Mouse (Mus musculus) MEL (cell line): Measurements from ENCODE around the gene Rab8a.

Source experiments
- CHD2 ChIP-seq: IDR thresholded peaks from 2 replicates; pipeline ENCODE4 v1.6.1; 2011; ENCODE audit warnings: low read length, improper control_type of control experiment
- CTCF ChIP-seq, 3 experiments: IDR thresholded peaks in 2 of 3; conservative IDR thresholded peaks in 1 of 3; 2 replicates each; pipeline ENCODE4 v1.5.1; 2011 to 2012; ENCODE audit warnings: low read length in 3 of 3, low read depth in 2 of 3, mild to moderate bottlenecking in 2 of 3, improper control_type of control experiment in 1 of 3, inconsistent platforms in 1 of 3, mixed read lengths in 1 of 3, moderate library complexity in 1 of 3; ENCODE audit not compliant: control insufficient read depth in 1 of 3, insufficient read depth in 1 of 3, poor library complexity in 1 of 3, severe bottlenecking in 1 of 3
- EP300 ChIP-seq, 2 experiments: IDR thresholded peaks; 2 replicates each; pipeline ENCODE4 v1.6.1; 2011; ENCODE audit warnings: improper control_type of control experiment in 2 of 2, low read length in 2 of 2, low read depth in 1 of 2, mild to moderate bottlenecking in 1 of 2
- ETS1 ChIP-seq: IDR thresholded peaks from 2 replicates; pipeline ENCODE4 v1.6.1; 2012; ENCODE audit warnings: low read depth, mild to moderate bottlenecking, inconsistent platforms, low read length, improper control_type of control experiment, moderate library complexity
- GATA1 ChIP-seq: IDR thresholded peaks from 2 replicates; pipeline ENCODE4 v1.6.1; 2011; ENCODE audit warnings: low read depth, low read length, improper control_type of control experiment
- MYB ChIP-seq: IDR thresholded peaks from 2 replicates; pipeline ENCODE4 v1.6.1; 2011; ENCODE audit warnings: mild to moderate bottlenecking, low read depth, low read length, improper control_type of control experiment
- POLR2A ChIP-seq, 2 experiments: IDR thresholded peaks; 2 replicates each; pipeline ENCODE4 v1.6.1; 2011 to 2012; ENCODE audit warnings: low read length in 2 of 2, mild to moderate bottlenecking in 2 of 2, control low read depth in 1 of 2, improper control_type of control experiment in 1 of 2, low read depth in 1 of 2, moderate library complexity in 1 of 2; ENCODE audit not compliant: control insufficient read depth in 1 of 2, insufficient read depth in 1 of 2, poor library complexity in 1 of 2
- SIN3A ChIP-seq: IDR thresholded peaks from 2 replicates; pipeline ENCODE4 v1.6.1; 2012; ENCODE audit warnings: low read length, improper control_type of control experiment, inconsistent platforms
- UBTF ChIP-seq: IDR thresholded peaks from 2 replicates; pipeline ENCODE4 v1.6.1; 2012; ENCODE audit warnings: low read depth, mild to moderate bottlenecking, inconsistent platforms, low read length, improper control_type of control experiment, moderate library complexity, borderline replicate concordance; ENCODE audit not compliant: insufficient read depth
- USF1 ChIP-seq: IDR thresholded peaks from 2 replicates; pipeline ENCODE4 v1.6.1; 2014; ENCODE audit warnings: low read depth, mild to moderate bottlenecking, inconsistent platforms, low read length, improper control_type of control experiment, moderate library complexity
- ZNF384 ChIP-seq: IDR thresholded peaks from 2 replicates; pipeline ENCODE4 v1.6.1; 2012; ENCODE audit warnings: low read depth, mild to moderate bottlenecking, inconsistent platforms, low read length, improper control_type of control experiment

DNA sequence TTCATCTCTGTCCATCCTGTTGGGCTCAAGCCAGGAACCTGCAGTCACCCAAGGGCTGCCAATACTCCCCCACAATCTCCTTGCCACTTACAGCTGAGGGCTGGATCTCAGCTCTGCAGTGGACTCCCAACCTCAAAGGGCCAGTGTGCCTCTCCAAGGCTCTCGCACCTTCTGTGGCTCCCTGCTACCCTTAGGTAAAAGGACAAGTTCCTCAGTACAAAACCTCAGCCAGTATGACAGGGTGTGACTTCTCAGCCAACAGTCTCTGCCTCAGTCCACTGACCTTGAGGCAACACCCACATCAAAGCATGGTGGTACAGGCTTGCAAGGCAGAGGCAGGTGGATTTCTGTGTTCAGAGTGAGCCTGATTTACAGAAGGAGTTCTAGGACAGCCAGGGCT, 50.8 kb downstream of the Rab8a start:
- TF ChIP-seq MYB = no peak
- no peak for TF ChIP-seq CTCF (IDR thresholded peaks at IDR 0.05 in 2 of 3, conservative IDR thresholded peaks at IDR 0.05 in 1 of 3; ENCODE audit: control insufficient read depth in 1 of 3, insufficient read depth in 1 of 3, low read depth in 2 of 3, low read length in 3 of 3, poor library complexity in 1 of 3, severe bottlenecking in 1 of 3)
- TF ChIP-seq ETS1 = no peak
- no peak for TF ChIP-seq EP300 (IDR thresholded peaks at IDR 0.05; ENCODE audit: low read depth in 1 of 2, low read length in 2 of 2)
- TF ChIP-seq GATA1 = no peak
- TF ChIP-seq USF1 = no peak
- no peak for TF ChIP-seq UBTF
- TF ChIP-seq CHD2 = no peak
- no peak for TF ChIP-seq SIN3A
- TF ChIP-seq POLR2A (IDR thresholded peaks at IDR 0.05; ENCODE audit: control insufficient read depth in 1 of 2, insufficient read depth in 1 of 2, low read depth in 1 of 2, low read length in 2 of 2, poor library complexity in 1 of 2) = no peak
- TF ChIP-seq ZNF384 = no peak
